Mouse (Mus musculus) ES-E14 (cell line): ENCODE measurements at regions not wholly inside any gene's neighbourhood (a gene's known extent, or its start where the extent isn't known, plus 50 kb on each side); places are given as distances from the start of the nearest gene placed in this dataset.

Experiments
- CHD2 ChIP-seq: IDR thresholded peaks from 2 replicates; pipeline ENCODE4 v1.6.1; 2014; ENCODE audit warnings: mild to moderate bottlenecking, low read depth, low read length, inconsistent platforms
- MAFK ChIP-seq: IDR thresholded peaks from 2 replicates; pipeline ENCODE4 v1.6.1; 2014; ENCODE audit warnings: mild to moderate bottlenecking, low read depth, low read length, inconsistent platforms; ENCODE audit not compliant: insufficient read depth
- ZC3H11A ChIP-seq: IDR thresholded peaks from 2 replicates; pipeline ENCODE4 v1.6.1; 2012; ENCODE audit warnings: low read depth, mild to moderate bottlenecking, inconsistent platforms, low read length, borderline replicate concordance
- ZNF384 ChIP-seq: IDR thresholded peaks from 2 replicates; pipeline ENCODE4 v1.6.1; 2012; ENCODE audit warnings: low read depth, low read length, inconsistent platforms

GRCm38 (mm10) chr4:93488570-93488969 lies 153.3 kb upstream of the Tusc1 start:
- TF ChIP-seq CHD2, result no peak
- TF ChIP-seq MAFK, result no peak
- TF ChIP-seq ZNF384, result no peak
- no peak for TF ChIP-seq ZC3H11A
